Mouse (Mus musculus) bone marrow macrophage, adult 2 months (primary cell): Measurements from ENCODE around the gene Hbp1.

Experiments used
- CTCF ChIP-seq: IDR thresholded peaks from 2 replicates; pipeline ENCODE4 v1.5.1; 2012; ENCODE audit warnings: low read depth, mild to moderate bottlenecking, low read length, moderate library complexity
- POLR2A ChIP-seq: IDR thresholded peaks from 2 replicates; pipeline ENCODE4 v1.6.1; 2012; ENCODE audit warnings: mild to moderate bottlenecking, low read depth, low read length, borderline replicate concordance

- TF ChIP-seq CTCF (no peak), POLR2A (no peak)
Observed at GRCm38 (mm10) chr12:31943020-31943654, 7.2 kb downstream of the Hbp1 start.
